Mouse (Mus musculus) CD4-positive, CD25-positive, alpha-beta regulatory T cell, adult 4 months (primary cell): ENCODE data around the gene Fat1. TPM values are rescaled to one million over a fixed set of nuclear protein-coding genes. Genes with fewer than 3 reads are reported as not detected.

Experiments
- ATAC-seq: one replicate; pipeline ENCODE4 v1.8.0; 2017
- polyA plus RNA-seq, 2 experiments: library from polyadenylated mRNA; unstranded; fragments of 100-300 nt; shearing (Covaris generic); gene quantifications; one replicate each; pipeline ENCODE4 v1.2.1; 2017

The Fat1 gene
- polyA plus RNA-seq, 2 experiments from 2014 or later: 0.03 TPM; not detected in 1

GRCm38 (mm10) chr8:45070949-45071348, 135.7 kb downstream of the Fat1 start:
- no peak for ATAC-seq

- no peak for ATAC-seq
These were observed 145.6 kb downstream of the Fat1 start for GRCm38 (mm10) chr8:45080850-45081249.

- no peak for ATAC-seq
These were observed 158.4 kb downstream of the Fat1 start for GRCm38 (mm10) chr8:45093599-45093998.

Other genes with a start within 250 kb of the Fat1 start
- not detected for gene Mtnr1a, start 133.7 kb downstream of the Fat1 start, polyA plus RNA-seq